Mouse (Mus musculus): ENCODE results near the gene Crtc3.

GRCm38 (mm10) chr7:80616096-80616495 lies 72.6 kb downstream of the Crtc3 start:
- no peak for TF ChIP-seq CHD2 (IDR thresholded peaks at IDR 0.05; ENCODE audit: low read depth, low read length)
- TF ChIP-seq ZNF384 (IDR thresholded peaks at IDR 0.05; ENCODE audit: low read depth, low read length): no peak

Data from ES-E14 (cell line).